Mouse (Mus musculus) embryo, embryonic 10 days (tissue): ENCODE results near the gene Map2k6.

Experiments used
- DNase-seq: peaks from one replicate; pipeline ENCODE4 v3.0.0-alpha.2; 2015; ENCODE audit warnings: low spot score

Map2k6 gene

DNA sequence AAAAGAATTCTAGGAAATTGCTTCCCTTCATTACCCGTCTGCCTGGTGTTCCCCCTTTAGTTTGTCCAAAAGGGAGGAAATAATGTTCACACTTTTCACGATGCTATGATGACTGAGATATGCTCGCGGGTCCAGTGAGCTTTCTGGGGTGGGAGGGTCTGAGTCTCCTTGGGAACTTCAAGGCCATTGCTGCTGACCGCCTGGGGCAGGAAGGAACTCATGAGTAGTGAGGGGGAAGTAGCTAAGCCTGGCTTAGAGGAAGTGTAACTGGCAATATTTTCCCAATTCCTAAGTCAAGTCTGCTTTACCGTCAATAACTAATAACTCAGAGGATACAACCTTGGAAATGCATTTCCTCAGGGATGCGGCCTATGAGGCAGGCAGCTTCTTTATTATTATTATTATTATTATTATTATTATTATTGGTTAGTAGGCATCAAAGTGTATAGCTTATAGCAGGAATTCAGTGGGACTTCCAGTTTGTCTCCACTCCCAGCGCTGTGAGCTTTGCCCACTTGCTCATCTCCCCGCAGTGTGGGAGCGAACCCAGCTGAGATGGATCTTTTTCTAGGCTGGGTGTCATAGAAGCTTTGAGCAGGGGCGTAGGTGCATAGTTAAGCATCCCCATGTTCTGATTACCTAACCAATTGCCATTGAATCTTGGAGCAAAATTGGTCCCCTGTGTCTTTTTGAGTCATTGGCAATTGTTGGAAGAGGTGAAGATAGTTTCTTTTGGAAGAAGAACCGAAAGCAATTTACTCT lies 163.6 kb downstream of the Map2k6 start:
- DNase-seq, result no peak

DNA sequence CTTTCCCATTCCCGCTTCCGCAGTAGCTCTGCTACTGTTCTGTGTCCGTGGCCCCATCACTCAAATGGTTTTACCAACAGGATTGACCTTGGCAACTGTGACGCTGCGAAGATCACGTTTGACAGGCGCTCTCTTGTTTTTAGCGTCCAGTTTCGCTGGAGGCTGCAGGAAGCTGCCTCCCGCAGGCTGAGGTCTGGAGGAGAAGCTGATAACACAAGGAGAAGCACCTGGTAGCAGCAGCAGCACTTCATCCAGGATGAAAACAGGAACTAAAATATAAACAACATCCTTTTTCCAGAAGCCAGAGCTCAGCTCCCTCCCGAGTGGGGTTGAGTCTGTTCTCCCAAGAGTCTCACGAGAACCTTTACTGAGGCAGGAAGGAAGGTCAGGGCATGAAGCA lies 164.3 kb downstream of the Map2k6 start:
- DNase-seq, result peak; percentile 34

GRCm38 (mm10) chr11:110563801-110564200 lies 164.9 kb downstream of the Map2k6 start:
- DNase-seq, result no peak

- DNase-seq, result no peak
Measured at GRCm38 (mm10) chr11:110566307-110566706, 167.4 kb downstream of the Map2k6 start.

GRCm38 (mm10) chr11:110572548-110572947 lies 173.6 kb downstream of the Map2k6 start:
- DNase-seq, result peak; percentile 79
